Mouse (Mus musculus) ES-E14 (cell line): Measurements from ENCODE around the gene Ppp2r5a.
"Not testable (repeated sequence)": the region's sequence is repeated elsewhere in the genome, so short reads cannot be mapped to it uniquely, and the experiment has no call there.

Experiments used
- CHD2 ChIP-seq: IDR thresholded peaks from 2 replicates; pipeline ENCODE4 v1.6.1; 2014; ENCODE audit warnings: mild to moderate bottlenecking, low read depth, low read length, inconsistent platforms
- MAFK ChIP-seq: IDR thresholded peaks from 2 replicates; pipeline ENCODE4 v1.6.1; 2014; ENCODE audit warnings: mild to moderate bottlenecking, low read depth, low read length, inconsistent platforms; ENCODE audit not compliant: insufficient read depth

- TF ChIP-seq MAFK, CHD2: not testable (repeated sequence)
These were observed 19.6 kb upstream of the Ppp2r5a start for GRCm38 (mm10) chr1:191422714-191423113.
